Mouse (Mus musculus) heart, embryonic 11.5 days (tissue): Measurements from ENCODE around the gene Vav2. TPM values are rescaled to one million over a fixed set of nuclear protein-coding genes. Genes with fewer than 3 reads are reported as not detected.

Experiments
- ATAC-seq: fragments of 200-750 bp; cut with Nextera tagmentation; replicated peaks from 2 replicates; pipeline ENCODE4 v1.8.0; 2017; ENCODE audit warnings: moderate library complexity; ENCODE audit not compliant: insufficient number of reproducible peaks, low FRiP score, low TSS enrichment
- H3K27ac ChIP-seq: fragments of 300-500 bp; sonication (generic); 2 replicates; pipeline ENCODE4 v1.5.1; 2014; ENCODE audit warnings: mild to moderate bottlenecking, low read depth, low read length
- H3K27me3 ChIP-seq: fragments of 300-500 bp; sonication (generic); 2 replicates; pipeline ENCODE4 v1.6.1; 2014; ENCODE audit warnings: mild to moderate bottlenecking, low read length, mixed read lengths; ENCODE audit not compliant: control insufficient read depth, insufficient read depth
- H3K36me3 ChIP-seq: fragments of 300-500 bp; sonication (generic); 2 replicates; pipeline ENCODE4 v1.6.1; 2014; ENCODE audit warnings: mild to moderate bottlenecking, low read length, moderate library complexity, mixed read lengths; ENCODE audit not compliant: control insufficient read depth, insufficient read depth
- H3K4me1 ChIP-seq: fragments of 300-500 bp; sonication (generic); 2 replicates; pipeline ENCODE4 v1.6.1; 2014; ENCODE audit warnings: low read length; ENCODE audit not compliant: control insufficient read depth, insufficient read depth
- H3K4me2 ChIP-seq: fragments of 300-500 bp; sonication (generic); 2 replicates; pipeline ENCODE4 v1.6.1; 2014; ENCODE audit warnings: mild to moderate bottlenecking, moderate library complexity
- H3K4me3 ChIP-seq: fragments of 300-500 bp; sonication (generic); 2 replicates; pipeline ENCODE4 v1.5.1; 2014; ENCODE audit warnings: low read depth, low read length
- H3K9ac ChIP-seq: fragments of 300-500 bp; sonication (generic); 2 replicates; pipeline ENCODE4 v1.6.1; 2014; ENCODE audit warnings: mild to moderate bottlenecking, low read depth, low read length, moderate library complexity
- H3K9me3 ChIP-seq: fragments of 300-500 bp; sonication (generic); replicated peaks from 2 replicates; pipeline ENCODE4 v1.6.1; 2016; ENCODE audit warnings: low read length; ENCODE audit not compliant: control insufficient read depth
- WGBS: fragments of 180-500 bp; shearing (Covaris S2); extraction: QIAGEN DNeasy Blood & Tissue Kit; methylation state at CpG from one replicate; pipeline ENCODE4 v1.1.7; 2014; ENCODE audit not compliant: insufficient replicate concordance; 5-methylcytosine and 5-hydroxymethylcytosine counted together
- polyA plus RNA-seq: library from polyadenylated mRNA; unstranded; fragments of >200 nt; fragmentation: Nextera tagmentation; extraction: Ambion mirVana; gene quantifications from 2 replicates; pipeline ENCODE4 v1.2.1, GENCODE M21; 2014

The Vav2 gene
- polyA plus RNA-seq, 1 experiment from 2014 or later = 3.4 TPM

DNA sequence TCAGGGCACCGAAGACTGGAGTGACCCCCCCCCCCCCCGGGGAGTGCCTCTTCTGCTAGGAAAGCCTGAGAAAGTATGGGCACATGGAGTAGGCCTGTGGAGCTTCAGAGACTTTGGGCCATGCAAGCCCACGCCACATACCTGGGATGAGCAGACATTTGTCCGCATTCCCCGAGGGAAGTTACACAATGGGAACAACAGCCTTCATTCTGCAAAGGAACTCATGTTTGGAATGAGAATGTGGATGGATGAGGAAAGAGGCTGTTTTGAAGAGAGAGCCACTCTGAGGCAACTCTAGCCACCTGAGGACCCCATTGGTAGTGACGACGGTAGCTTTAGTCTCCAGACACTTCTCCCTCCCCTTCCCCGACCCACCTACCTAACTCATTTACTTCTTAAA, 106.0 kb downstream of the Vav2 start:
- Histone ChIP-seq H3K9me3 (no peaks in the 10 kb centered on the region), H3K4me2 (no peak overlapping the region), H3K36me3 (no peaks in the 10 kb centered on the region), H3K9ac (no peak overlapping the region), H3K4me3 (no peak overlapping the region), H3K4me1 (peaks cover 31% of the 10 kb centered on the region), H3K27me3 (no peaks in the 10 kb centered on the region), H3K27ac (no peak overlapping the region)
- ATAC-seq = no peak
- 78% methylated on average over 8 of the region's 8 CpGs for WGBS

DNA sequence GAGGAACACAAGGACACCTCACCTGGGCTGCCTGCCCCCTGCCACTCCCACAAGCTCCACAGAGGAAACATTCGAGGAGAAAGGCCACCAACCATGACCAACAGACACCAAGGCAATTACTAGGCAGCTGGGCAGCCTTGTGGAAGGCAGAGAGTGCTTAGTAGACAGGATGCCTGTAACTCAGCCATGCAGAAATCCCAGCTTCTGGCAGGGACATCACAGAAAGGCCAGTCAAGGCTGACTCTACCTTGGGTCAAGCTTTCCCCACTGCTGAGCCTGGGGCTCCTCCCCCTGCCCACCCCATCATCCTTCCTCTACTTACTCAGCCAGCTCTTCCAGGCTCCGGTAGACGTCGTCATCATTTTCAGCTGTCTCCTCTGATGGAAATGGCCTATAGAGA, 108.2 kb downstream of the Vav2 start:
- no peak overlapping the region for H3K4me3 ChIP-seq
- 75% methylated on average over 4 of the region's 4 CpGs for WGBS
- ATAC-seq = no peak
- H3K27me3 ChIP-seq = no peaks in the 10 kb centered on the region
- H3K27ac ChIP-seq = no peak overlapping the region
- H3K9me3 ChIP-seq = no peaks in the 10 kb centered on the region
- H3K9ac ChIP-seq = no peak overlapping the region
- H3K4me2 ChIP-seq = no peak overlapping the region
- H3K4me1 ChIP-seq = peaks cover 12% of the 10 kb centered on the region
- H3K36me3 ChIP-seq = no peaks in the 10 kb centered on the region

DNA sequence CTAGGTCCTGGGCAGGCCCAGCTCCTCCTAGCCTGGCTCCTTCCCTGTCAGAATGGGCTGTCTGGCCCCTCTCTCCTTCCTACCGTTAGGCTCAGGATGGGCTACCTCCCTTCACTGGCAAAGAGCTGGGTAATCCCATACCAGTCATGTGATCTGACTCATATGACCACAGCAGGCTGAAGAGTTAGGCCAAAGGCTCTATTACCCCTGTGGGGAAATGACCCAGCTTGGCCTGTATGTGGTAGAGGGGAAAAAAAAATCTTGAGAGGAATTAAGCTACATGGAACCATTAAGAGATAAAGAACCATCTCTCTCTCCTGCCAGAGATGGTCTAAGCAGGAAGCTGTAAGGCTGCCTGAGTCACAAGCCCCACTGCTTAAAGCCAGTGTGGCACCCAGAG, 108.6 kb downstream of the Vav2 start:
- peaks cover 8% of the 10 kb centered on the region for H3K4me1 ChIP-seq
- no peak overlapping the region for H3K27ac ChIP-seq
- H3K9ac ChIP-seq = no peak overlapping the region
- ATAC-seq = no peak
- H3K27me3 ChIP-seq = no peaks in the 10 kb centered on the region
- H3K36me3 ChIP-seq = no peaks in the 10 kb centered on the region
- no peak overlapping the region for H3K4me2 ChIP-seq
- 25% methylated on average over 1 of the region's 1 CpGs for WGBS
- H3K4me3 ChIP-seq = no peak overlapping the region
- H3K9me3 ChIP-seq = no peaks in the 10 kb centered on the region

DNA sequence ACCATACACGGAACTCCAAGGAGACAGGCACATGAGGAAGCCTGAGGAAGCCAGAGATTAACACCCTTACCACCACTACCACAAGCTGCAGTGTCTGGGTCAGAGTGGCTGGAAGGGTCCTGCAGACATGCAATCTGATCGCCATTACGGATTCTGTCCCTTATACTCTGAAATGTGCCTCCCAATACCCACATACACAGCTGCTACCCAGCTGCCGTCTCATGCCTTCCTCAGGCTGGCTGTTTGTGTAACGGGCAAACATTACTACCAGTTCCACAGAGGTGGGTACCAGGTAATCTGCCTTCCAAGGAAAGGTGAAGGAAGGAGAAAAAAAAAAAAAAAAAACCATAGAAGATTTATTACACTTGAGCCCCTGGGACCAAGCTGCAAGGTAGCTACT, 110.7 kb downstream of the Vav2 start:
- no peak overlapping the region for H3K9ac ChIP-seq
- ATAC-seq = no peak
- H3K36me3 ChIP-seq = no peaks in the 10 kb centered on the region
- 84% methylated on average over 5 of the region's 5 CpGs for WGBS
- H3K27ac ChIP-seq = no peak overlapping the region
- H3K27me3 ChIP-seq = no peaks in the 10 kb centered on the region
- H3K4me1 ChIP-seq = peaks cover 5% of the 10 kb centered on the region; the same call in 1 of the 2 replicates
- no peak overlapping the region for H3K4me2 ChIP-seq
- no peaks in the 10 kb centered on the region for H3K9me3 ChIP-seq
- H3K4me3 ChIP-seq = no peak overlapping the region

DNA sequence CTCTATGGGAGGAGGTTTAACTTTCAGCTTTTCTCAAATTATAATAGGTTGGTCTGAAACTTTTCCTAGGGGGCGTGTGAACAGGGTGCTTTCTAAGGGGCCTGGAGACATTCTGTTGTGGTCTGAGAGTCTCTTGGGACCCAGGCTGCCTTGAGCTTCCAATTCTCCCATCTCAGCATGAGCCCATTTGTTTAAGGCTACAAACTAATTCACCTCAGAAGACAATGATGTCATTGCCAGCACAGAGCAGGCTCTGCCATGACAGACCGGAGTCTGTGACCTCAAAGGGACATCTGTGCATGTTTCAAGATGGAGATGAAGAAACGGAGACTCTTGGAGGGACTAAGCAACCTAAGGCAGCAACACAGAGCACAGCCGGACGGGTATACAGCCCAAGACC, 112.6 kb downstream of the Vav2 start:
- Histone ChIP-seq H3K27me3 (no peaks in the 10 kb centered on the region), H3K9me3 (no peaks in the 10 kb centered on the region), H3K4me2 (no peak overlapping the region), H3K4me3 (no peak overlapping the region), H3K9ac (no peak overlapping the region), H3K36me3 (no peaks in the 10 kb centered on the region), H3K4me1 (peaks cover 5% of the 10 kb centered on the region; the same call in 1 of the 2 replicates), H3K27ac (no peak overlapping the region)
- WGBS = 83% methylated on average over 5 of the region's 5 CpGs
- ATAC-seq = no peak; the same call in 1 of the 2 replicates

DNA sequence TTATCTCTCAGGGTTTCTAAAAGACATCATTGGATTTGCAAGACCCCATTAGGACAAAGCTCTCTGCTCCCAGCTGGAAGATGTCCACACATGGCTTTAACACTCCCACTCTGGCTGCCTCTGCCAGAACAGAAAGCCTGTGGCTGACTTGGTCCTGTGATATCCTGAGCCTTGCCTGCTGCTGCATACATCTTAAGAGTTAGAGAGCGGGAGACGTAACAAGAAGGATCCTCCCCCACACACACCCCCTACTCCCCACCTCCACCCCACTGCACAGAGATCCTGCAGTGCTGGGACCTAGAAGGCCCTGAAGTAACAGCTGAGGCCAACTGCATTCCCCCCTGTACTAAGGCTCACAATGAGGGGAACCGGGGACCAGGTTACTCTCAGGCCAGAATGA, 114.3 kb downstream of the Vav2 start:
- H3K9me3 ChIP-seq = no peaks in the 10 kb centered on the region; the same call in 1 of the 2 replicates
- H3K27me3 ChIP-seq = no peaks in the 10 kb centered on the region
- no peaks in the 10 kb centered on the region for H3K36me3 ChIP-seq
- H3K27ac ChIP-seq = no peak overlapping the region
- H3K4me1 ChIP-seq = peaks cover 5% of the 10 kb centered on the region; the same call in 1 of the 2 replicates
- no peak overlapping the region for H3K4me2 ChIP-seq
- no peak overlapping the region for H3K9ac ChIP-seq
- no peak overlapping the region for H3K4me3 ChIP-seq
- ATAC-seq = no peak
- 59% methylated on average over 3 of the region's 3 CpGs for WGBS

DNA sequence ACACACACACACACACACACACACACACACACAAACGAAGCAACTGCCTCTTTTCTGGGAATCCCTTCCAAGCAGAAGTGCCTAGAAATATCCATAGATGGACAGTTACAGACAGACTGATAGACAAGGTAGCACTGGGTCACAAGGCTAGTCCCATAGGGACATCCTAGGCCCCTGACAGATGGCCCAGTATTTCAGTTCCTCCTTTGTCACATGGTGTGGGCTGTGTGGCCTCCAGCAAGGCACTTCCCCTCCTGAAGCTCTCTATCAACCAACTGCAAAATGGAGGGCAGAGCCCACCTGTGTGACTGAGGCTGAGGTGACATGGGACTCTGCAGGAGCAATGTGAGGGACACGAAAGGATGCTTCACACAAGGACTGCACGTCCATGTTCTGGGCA, 115.2 kb downstream of the Vav2 start:
- WGBS = 91% methylated on average over 3 of the region's 3 CpGs
- Histone ChIP-seq H3K4me2 (no peak overlapping the region), H3K9ac (no peak overlapping the region), H3K36me3 (no peaks in the 10 kb centered on the region), H3K27me3 (no peaks in the 10 kb centered on the region), H3K27ac (no peak overlapping the region), H3K9me3 (no peaks in the 10 kb centered on the region; the same call in 1 of the 2 replicates), H3K4me1 (peaks cover 5% of the 10 kb centered on the region; the same call in 1 of the 2 replicates), H3K4me3 (no peak overlapping the region)
- ATAC-seq = no peak

DNA sequence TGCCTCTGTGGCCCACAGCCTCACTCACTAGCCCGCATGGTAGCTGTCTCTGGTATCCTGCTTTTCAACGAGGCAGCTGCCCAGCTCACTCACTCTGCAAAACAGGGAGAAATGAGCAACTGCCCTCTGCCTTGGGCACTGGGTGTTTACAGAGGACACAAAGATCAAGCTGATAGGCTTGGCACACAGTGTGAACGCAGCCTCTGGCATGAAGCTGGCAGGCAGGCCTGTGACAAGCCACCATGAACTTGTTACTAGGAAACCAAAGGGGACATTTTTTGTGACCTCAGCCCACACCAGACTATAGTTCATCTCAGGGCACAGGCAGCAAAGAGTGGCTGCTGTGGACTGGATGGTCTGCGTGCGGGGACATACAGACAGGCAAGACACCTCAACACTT, 115.9 kb downstream of the Vav2 start:
- no peaks in the 10 kb centered on the region for H3K36me3 ChIP-seq
- peaks cover 5% of the 10 kb centered on the region; the same call in 1 of the 2 replicates for H3K4me1 ChIP-seq
- no peak overlapping the region for H3K27ac ChIP-seq
- no peak overlapping the region for H3K4me3 ChIP-seq
- 87% methylated on average over 5 of the region's 5 CpGs for WGBS
- H3K9ac ChIP-seq = no peak overlapping the region
- no peaks in the 10 kb centered on the region; the same call in 1 of the 2 replicates for H3K9me3 ChIP-seq
- no peaks in the 10 kb centered on the region for H3K27me3 ChIP-seq
- H3K4me2 ChIP-seq = no peak overlapping the region
- no peak for ATAC-seq

DNA sequence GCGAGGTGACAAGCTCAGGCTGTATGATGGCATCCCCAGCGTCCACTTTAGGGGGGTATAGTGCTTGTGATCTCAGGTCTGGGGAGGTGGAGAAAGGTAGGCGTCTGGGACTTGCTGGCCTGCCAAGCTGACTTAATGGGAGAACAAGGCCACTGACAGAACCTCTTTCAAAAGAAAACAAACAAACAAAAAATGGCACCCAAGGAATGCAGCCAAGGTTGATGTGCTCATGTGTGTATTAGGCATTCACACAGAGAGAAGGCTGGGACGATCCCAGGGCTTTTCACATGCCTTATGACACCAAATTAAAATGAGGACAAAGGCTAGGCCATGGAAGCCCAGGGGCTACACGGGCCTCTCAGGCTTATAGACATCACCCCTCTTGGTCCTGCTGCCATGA, 116.6 kb downstream of the Vav2 start:
- Histone ChIP-seq H3K4me1 (peaks cover 5% of the 10 kb centered on the region; the same call in 1 of the 2 replicates), H3K9ac (no peak overlapping the region), H3K36me3 (no peaks in the 10 kb centered on the region), H3K27me3 (no peaks in the 10 kb centered on the region), H3K9me3 (no peaks in the 10 kb centered on the region; the same call in 1 of the 2 replicates), H3K4me2 (no peak overlapping the region), H3K27ac (no peak overlapping the region), H3K4me3 (no peak overlapping the region)
- 66% methylated on average over 5 of the region's 5 CpGs for WGBS
- ATAC-seq = no peak
